Mouse (Mus musculus): Measurements from ENCODE around the gene Ssbp4.

DNA sequence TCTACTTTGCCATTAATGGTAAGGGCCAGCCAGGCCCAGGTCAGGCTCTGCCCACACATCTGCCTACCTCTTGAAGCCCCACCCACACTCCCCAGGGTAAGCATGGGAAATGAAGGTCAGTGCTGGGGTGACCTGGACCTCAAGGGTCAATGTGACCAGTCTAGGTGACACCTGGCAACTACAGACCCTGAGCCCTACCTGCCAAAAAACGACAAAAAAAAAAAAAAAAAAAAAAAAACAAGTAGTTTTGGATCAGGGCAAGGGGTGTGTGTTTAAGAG, 39.4 kb upstream of the Ssbp4 start:
- TF ChIP-seq CTCF (IDR thresholded peaks at IDR 0.05; ENCODE audit: borderline replicate concordance, insufficient read depth, low read length) = no peak
- TF ChIP-seq POLR2A (IDR thresholded peaks at IDR 0.05; ENCODE audit: low read depth, low read length) = no peak
